Mouse (Mus musculus) gonadal fat pad, adult 2 months (tissue): ENCODE results near the gene Col16a1. TPM values are rescaled to one million over a fixed set of nuclear protein-coding genes. Genes with fewer than 3 reads are reported as not detected.

ENCODE experiments used
- DNase-seq: peaks from one replicate; pipeline ENCODE4 v3.0.0-alpha.2; 2012; ENCODE audit warnings: low read depth
- polyA plus RNA-seq: library from polyadenylated mRNA; depleted of rRNA; stranded (reverse); fragments of >200 nt; gene quantifications from 2 replicates; pipeline ENCODE4 v1.2.3, GENCODE M21; 2012

Col16a1 gene
- polyA plus RNA-seq, 1 experiment, result 36.7 TPM

- no peak for DNase-seq
Measured at GRCm38 (mm10) chr4:130082211-130082610, 34.6 kb downstream of the Col16a1 start.

DNA sequence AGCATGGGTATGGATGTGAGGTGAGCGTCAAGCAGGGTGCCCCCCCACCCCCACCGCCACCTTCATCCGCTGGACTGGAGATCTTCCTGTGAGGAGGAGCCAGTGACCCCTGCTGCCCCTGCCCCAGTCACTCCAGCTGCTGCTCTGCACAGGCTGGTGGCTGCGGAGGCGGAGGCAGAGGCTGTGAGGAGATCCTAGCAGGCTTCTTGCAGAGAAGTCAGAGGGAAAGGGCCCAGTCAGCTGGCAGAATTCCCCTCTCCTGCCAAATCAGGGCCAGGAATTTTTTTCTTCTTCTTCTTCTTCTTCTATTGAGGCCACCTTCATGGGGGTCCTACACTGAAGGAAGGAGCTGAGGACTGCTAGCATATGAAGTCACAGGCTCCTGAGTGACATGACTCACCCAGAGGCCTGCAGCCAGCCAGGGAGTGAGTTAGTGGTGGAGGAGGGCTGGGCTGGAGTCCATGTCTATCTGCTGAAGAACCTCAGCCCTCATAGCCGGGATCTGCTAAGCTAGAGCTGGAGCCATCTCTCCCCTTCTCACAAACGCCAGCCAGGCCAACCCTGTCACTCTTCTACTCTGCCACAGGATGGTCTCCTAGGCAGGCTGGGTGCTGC is 36.8 kb downstream of the Col16a1 start:
- no peak for DNase-seq

GRCm38 (mm10) chr4:130085246-130085820 is 37.7 kb downstream of the Col16a1 start:
- no peak for DNase-seq

- DNase-seq, result no peak
Measured at GRCm38 (mm10) chr4:130087293-130087692, 39.7 kb downstream of the Col16a1 start.

DNA sequence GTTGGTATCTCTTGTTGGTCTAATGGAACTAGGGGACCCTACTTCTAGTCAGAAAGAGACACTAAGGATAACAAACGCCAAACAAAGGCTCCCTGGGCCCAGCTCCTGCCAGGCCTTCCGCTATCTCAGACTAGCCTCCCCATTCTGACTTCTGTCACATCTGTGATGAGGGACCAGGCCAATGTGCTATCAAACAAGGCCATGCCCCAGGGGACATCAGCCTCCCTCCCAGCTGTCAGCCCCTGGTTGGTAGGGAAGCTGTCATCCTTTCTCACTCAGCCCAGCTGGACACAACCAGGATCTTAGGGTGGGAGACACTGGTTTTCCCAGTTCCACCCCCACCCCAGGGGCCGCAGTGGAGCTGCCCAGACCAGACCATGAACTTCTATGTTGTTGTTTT is 47.5 kb downstream of the Col16a1 start:
- no peak for DNase-seq

GRCm38 (mm10) chr4:130101183-130101582 is 53.5 kb downstream of the Col16a1 start:
- no peak for DNase-seq

- DNase-seq, result peak; percentile 93
Measured at GRCm38 (mm10) chr4:130102111-130102651, 54.5 kb downstream of the Col16a1 start, which contains the start of gene Pef1. Gene Pef1, plus strand, starts transcription at chr4:130102558.

DNA sequence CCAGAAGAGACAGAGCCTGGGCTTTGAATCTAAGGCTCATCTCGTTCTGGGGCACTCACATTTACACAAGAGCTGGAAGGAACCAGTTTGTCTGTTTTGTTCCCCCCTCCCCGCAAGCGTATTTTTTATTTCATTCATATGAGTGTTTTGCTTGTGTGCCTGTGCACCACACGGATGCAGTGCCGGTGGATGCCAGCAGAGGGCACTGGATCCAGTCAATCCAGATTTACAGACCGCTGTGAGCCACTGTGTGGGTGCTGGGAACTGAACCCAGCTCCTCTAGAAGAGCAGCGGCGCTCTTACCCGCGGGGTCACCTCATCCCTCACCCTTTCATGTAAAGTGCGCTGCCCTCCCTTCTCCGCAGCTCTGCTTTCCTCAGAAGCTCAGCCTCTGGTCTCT is 56.0 kb downstream of the Col16a1 start:
- no peak for DNase-seq

- DNase-seq, result no peak
Measured at GRCm38 (mm10) chr4:130104584-130104983, 56.9 kb downstream of the Col16a1 start.

- DNase-seq, result no peak
Measured at GRCm38 (mm10) chr4:130107065-130107443, 59.4 kb downstream of the Col16a1 start.

DNA sequence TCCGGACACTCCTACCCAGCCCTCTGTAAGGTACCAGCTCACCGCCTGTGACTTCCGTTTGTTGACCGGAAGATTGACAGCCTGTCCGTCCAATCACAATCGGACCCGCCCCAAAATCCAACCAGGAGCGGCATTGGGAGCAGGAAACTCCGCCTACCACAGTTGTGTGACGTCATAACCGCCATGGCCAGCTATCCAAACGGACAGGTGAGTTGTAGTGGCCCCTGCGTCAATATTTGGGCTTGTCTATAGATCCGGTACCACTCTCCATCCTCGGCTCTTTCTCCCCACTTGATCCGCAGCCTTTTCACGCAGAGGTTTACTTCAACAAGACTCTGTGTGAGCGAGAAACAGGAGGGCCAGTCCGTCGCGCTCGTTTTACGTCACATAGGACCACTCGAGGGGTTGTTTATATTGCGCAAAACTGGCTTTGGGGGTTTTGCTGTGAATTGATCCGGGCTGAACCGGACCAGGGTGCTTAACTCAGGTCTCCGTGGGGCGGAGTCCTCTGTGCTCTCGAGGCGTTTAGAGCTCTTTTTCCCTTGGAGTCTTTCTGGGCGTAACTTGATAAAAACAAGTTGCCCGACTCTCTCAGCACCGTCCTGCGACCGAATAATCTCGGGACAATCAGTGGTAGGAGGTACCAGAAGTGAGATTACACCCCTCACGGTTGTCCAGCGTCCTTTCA is 59.9 kb downstream of the Col16a1 start:
- peak; percentile 92 for DNase-seq

DNA sequence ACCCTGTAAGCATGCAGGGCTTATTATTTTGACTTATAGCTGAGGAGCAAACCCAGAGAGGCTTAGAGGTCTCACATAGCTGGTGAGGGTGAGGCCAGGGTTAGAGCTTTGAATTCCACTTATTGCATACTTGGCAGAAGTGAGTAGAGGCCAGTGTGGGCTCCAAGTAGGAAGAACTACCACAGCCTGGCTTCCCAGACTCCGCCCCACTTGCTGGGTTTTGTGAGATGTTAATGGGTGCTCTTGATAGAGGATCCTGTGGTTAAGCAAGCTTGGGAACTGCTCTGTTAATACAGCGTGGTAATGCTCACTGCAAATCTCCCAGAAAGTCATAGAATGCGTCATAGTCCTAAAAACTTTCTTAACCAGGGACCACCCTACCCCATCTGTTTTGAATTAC is 61.3 kb downstream of the Col16a1 start:
- no peak for DNase-seq

- DNase-seq, result no peak
Measured at GRCm38 (mm10) chr4:130109666-130110065, 62.0 kb downstream of the Col16a1 start.

DNA sequence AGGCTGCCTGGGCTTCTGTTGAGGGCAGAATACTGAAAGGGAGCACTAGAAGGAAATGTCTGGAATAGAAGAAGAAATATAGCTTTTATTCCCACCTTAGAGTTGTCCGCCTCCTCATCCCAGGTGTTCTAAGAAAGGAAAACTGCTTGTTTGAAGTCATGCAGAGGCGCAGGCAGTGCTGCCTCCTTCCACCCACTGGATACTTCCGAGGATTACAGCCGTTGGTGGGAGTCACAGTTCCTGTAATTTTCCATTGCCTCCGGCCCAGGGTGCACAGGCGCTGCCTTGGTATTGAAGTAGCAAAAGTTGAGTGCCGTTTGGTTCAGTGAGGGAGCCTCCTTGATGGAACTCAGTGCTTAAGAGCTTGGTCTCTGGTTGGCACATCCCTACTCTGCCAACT is 62.5 kb downstream of the Col16a1 start:
- no peak for DNase-seq

DNA sequence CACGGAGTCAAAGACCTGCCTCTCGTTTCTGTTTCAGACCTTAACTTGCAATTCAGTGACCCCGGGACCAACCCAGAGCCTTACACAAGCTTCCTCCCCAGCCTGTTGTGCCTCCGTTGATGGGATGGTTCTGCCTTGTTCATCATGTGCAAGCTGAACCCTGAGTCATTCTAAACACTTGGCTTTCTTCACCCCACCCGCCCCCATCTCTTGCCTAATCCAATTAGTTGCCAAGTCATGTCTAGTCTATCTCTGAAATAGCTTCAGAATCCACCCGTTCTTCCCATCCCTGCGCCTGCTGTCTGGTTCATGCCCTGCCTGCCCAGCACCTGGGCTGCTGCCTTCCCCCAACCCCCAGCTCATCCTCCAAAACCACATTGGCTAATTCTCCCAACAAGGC is 64.7 kb downstream of the Col16a1 start:
- DNase-seq, result no peak

GRCm38 (mm10) chr4:130112732-130113131 is 65.1 kb downstream of the Col16a1 start:
- DNase-seq, result no peak

- DNase-seq, result no peak
Measured at GRCm38 (mm10) chr4:130120752-130121151, 73.1 kb downstream of the Col16a1 start.

- no peak for DNase-seq
Measured at GRCm38 (mm10) chr4:130121560-130121959, 73.9 kb downstream of the Col16a1 start.

- DNase-seq, result no peak
Measured at GRCm38 (mm10) chr4:130123020-130123419, 75.4 kb downstream of the Col16a1 start.

- no peak for DNase-seq
Measured at GRCm38 (mm10) chr4:130124110-130124509, 76.5 kb downstream of the Col16a1 start.

GRCm38 (mm10) chr4:130125164-130125563 is 77.5 kb downstream of the Col16a1 start:
- no peak for DNase-seq

GRCm38 (mm10) chr4:130125935-130126334 is 78.3 kb downstream of the Col16a1 start:
- no peak for DNase-seq

- no peak for DNase-seq
Measured at GRCm38 (mm10) chr4:130128907-130129306, 81.3 kb downstream of the Col16a1 start.
